Mouse (Mus musculus): ENCODE measurements around the gene Tfeb. TPM values are rescaled to one million over a fixed set of nuclear protein-coding genes. Genes with fewer than 3 reads are reported as not detected.

Tfeb gene
- polyA plus RNA-seq, 1 experiment from 2014 or later, result 30.0 TPM

- no peak overlapping the region for H3K9ac ChIP-seq (ENCODE audit: low read depth, low read length)
- no peak for ATAC-seq
- H3K27me3 ChIP-seq (replicated peaks; ENCODE audit: control insufficient read depth, insufficient read depth, low read length), result no peaks in the 10 kb centered on the region
- H3K4me3 ChIP-seq (ENCODE audit: low read depth, low read length), result no peak overlapping the region
- no peak overlapping the region for H3K27ac ChIP-seq (ENCODE audit: low read depth, low read length)
- TF ChIP-seq CTCF (IDR thresholded peaks at IDR 0.05; ENCODE audit: low read depth), result no peak
- WGBS, result 65% methylated on average over 2 of the region's 2 CpGs
- no peak overlapping the region for H3K4me2 ChIP-seq (replicated peaks; ENCODE audit: low read depth)
- no peaks in the 10 kb centered on the region for H3K4me1 ChIP-seq (replicated peaks; ENCODE audit: control insufficient read depth, insufficient read depth, low read length)
- no peaks in the 10 kb centered on the region for H3K9me3 ChIP-seq (ENCODE audit: control insufficient read depth)
- peaks cover 41% of the 10 kb centered on the region for H3K36me3 ChIP-seq (ENCODE audit: control insufficient read depth, insufficient read depth)
These were observed 37.8 kb upstream of the Tfeb start for GRCm38 (mm10) chr17:47699055-47699454.

GRCm38 (mm10) chr17:47701793-47702192 lies 35.0 kb upstream of the Tfeb start:
- ATAC-seq, result no peak
- no peaks in the 10 kb centered on the region for H3K9me3 ChIP-seq (ENCODE audit: control insufficient read depth)
- no peak for TF ChIP-seq CTCF (IDR thresholded peaks at IDR 0.05; ENCODE audit: low read depth)
- no peak overlapping the region for H3K27ac ChIP-seq (ENCODE audit: low read depth, low read length)
- no peak overlapping the region for H3K4me2 ChIP-seq (replicated peaks; ENCODE audit: low read depth)
- H3K4me1 ChIP-seq (replicated peaks; ENCODE audit: control insufficient read depth, insufficient read depth, low read length), result no peaks in the 10 kb centered on the region
- 83% methylated on average over 9 of the region's 9 CpGs for WGBS
- H3K9ac ChIP-seq (ENCODE audit: low read depth, low read length), result no peak overlapping the region
- no peak overlapping the region for H3K4me3 ChIP-seq (ENCODE audit: low read depth, low read length)
- peaks cover 41% of the 10 kb centered on the region for H3K36me3 ChIP-seq (ENCODE audit: control insufficient read depth, insufficient read depth)
- no peaks in the 10 kb centered on the region for H3K27me3 ChIP-seq (replicated peaks; ENCODE audit: control insufficient read depth, insufficient read depth, low read length)

DNA sequence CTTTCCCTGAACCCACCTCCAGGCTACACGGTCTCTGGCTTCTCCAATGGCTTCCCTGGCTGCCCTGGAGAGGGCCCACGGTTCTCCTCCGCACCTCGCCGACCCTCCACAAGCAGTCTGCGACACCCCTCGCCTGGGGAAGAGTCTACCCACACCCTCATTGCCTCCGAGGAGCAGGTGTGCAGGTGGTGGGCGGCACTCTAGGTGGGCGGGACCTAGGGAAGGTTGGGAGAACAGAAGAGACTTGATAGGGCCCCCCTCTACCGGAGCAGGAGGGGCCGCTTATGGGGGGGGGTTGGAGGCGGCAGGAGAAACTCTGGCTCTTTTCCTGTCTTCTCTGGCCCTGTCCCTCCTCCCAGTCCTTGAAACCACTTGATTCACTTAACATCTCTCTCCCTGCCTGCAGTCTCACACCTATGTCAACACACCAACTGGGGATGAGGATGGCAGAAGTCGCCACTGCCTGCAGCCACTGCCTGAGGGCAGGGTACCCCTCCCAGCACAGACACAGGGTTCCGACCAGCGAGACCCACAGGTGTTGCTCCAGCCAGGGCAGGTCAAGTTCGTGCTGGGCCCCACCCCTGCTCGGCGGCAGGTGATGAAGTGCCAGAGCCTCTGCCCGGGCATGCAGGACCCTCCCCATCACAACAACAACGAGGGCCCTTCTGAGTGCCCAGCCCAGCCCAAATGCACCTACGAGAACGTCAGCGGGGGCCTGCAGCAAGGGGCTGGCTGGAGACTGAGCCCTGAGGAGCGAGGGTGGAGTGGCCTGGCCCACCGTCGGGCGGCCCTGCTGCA lies 34.1 kb upstream of the Tfeb start:
- peaks cover 41% of the 10 kb centered on the region for H3K36me3 ChIP-seq (ENCODE audit: control insufficient read depth, insufficient read depth)
- ATAC-seq, result no peak
- no peaks in the 10 kb centered on the region for H3K4me1 ChIP-seq (replicated peaks; ENCODE audit: control insufficient read depth, insufficient read depth, low read length)
- 56% methylated on average over 28 of the region's 28 CpGs for WGBS
- no peaks in the 10 kb centered on the region for H3K27me3 ChIP-seq (replicated peaks; ENCODE audit: control insufficient read depth, insufficient read depth, low read length)
- no peak overlapping the region for H3K4me2 ChIP-seq (replicated peaks; ENCODE audit: low read depth)
- no peak overlapping the region for H3K4me3 ChIP-seq (ENCODE audit: low read depth, low read length)
- no peak overlapping the region for H3K9ac ChIP-seq (ENCODE audit: low read depth, low read length)
- no peak for TF ChIP-seq CTCF (IDR thresholded peaks at IDR 0.05; ENCODE audit: low read depth)
- H3K27ac ChIP-seq (ENCODE audit: low read depth, low read length), result no peak overlapping the region
- H3K9me3 ChIP-seq (ENCODE audit: control insufficient read depth), result no peaks in the 10 kb centered on the region

GRCm38 (mm10) chr17:47703556-47703955 lies 33.3 kb upstream of the Tfeb start:
- TF ChIP-seq CTCF (IDR thresholded peaks at IDR 0.05; ENCODE audit: low read depth), result 0 out of 2 replicates have a peak, but pooled peaks have one; percentile 8
- no peak for ATAC-seq
- Histone ChIP-seq H3K27ac (ENCODE audit: low read depth, low read length) (no peak overlapping the region), H3K9ac (ENCODE audit: low read depth, low read length) (no peak overlapping the region), H3K4me2 (replicated peaks; ENCODE audit: low read depth) (no peak overlapping the region), H3K4me3 (ENCODE audit: low read depth, low read length) (no peak overlapping the region), H3K36me3 (ENCODE audit: control insufficient read depth, insufficient read depth) (peaks cover 41% of the 10 kb centered on the region), H3K27me3 (replicated peaks; ENCODE audit: control insufficient read depth, insufficient read depth, low read length) (no peaks in the 10 kb centered on the region), H3K4me1 (replicated peaks; ENCODE audit: control insufficient read depth, insufficient read depth, low read length) (no peaks in the 10 kb centered on the region), H3K9me3 (ENCODE audit: control insufficient read depth) (no peaks in the 10 kb centered on the region)
- 63% methylated on average over 20 of the region's 20 CpGs for WGBS

DNA sequence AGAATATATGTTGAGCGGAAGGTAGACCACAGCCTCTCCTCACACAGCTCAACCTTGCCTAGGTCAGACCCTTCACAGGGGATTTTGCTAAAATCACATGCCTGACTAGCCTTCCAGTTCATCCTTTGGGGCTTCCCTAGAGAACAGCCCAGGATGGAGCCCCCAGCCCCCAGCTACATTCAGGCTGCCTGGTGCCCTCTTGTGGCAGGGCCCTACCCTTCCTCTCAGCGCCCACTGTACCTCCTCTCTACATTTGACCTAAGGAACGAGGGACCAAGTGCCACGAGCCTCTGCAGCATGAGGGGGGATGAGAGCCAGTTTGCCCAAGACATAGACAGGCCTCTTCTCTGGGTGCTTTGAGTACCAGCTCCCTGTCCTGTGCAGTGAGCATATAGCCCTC lies 32.1 kb upstream of the Tfeb start:
- Histone ChIP-seq H3K36me3 (ENCODE audit: control insufficient read depth, insufficient read depth) (peaks cover 38% of the 10 kb centered on the region), H3K4me2 (replicated peaks; ENCODE audit: low read depth) (no peak overlapping the region), H3K27me3 (replicated peaks; ENCODE audit: control insufficient read depth, insufficient read depth, low read length) (no peaks in the 10 kb centered on the region), H3K4me1 (replicated peaks; ENCODE audit: control insufficient read depth, insufficient read depth, low read length) (no peaks in the 10 kb centered on the region), H3K9ac (ENCODE audit: low read depth, low read length) (no peak overlapping the region), H3K27ac (ENCODE audit: low read depth, low read length) (no peak overlapping the region), H3K4me3 (ENCODE audit: low read depth, low read length) (no peak overlapping the region), H3K9me3 (ENCODE audit: control insufficient read depth) (no peaks in the 10 kb centered on the region)
- peak; percentile 32 for TF ChIP-seq CTCF (IDR thresholded peaks at IDR 0.05; ENCODE audit: low read depth)
- no peak for ATAC-seq
- 78% methylated on average over 4 of the region's 4 CpGs for WGBS

GRCm38 (mm10) chr17:47706196-47706595 lies 30.6 kb upstream of the Tfeb start:
- no peaks in the 10 kb centered on the region for H3K27me3 ChIP-seq (replicated peaks; ENCODE audit: control insufficient read depth, insufficient read depth, low read length)
- ATAC-seq, result no peak
- no peak overlapping the region for H3K9ac ChIP-seq (ENCODE audit: low read depth, low read length)
- WGBS, result 50% methylated on average over 1 of the region's 1 CpGs
- H3K27ac ChIP-seq (ENCODE audit: low read depth, low read length), result no peak overlapping the region
- no peaks in the 10 kb centered on the region for H3K4me1 ChIP-seq (replicated peaks; ENCODE audit: control insufficient read depth, insufficient read depth, low read length)
- TF ChIP-seq CTCF (IDR thresholded peaks at IDR 0.05; ENCODE audit: low read depth), result no peak
- H3K9me3 ChIP-seq (ENCODE audit: control insufficient read depth), result no peaks in the 10 kb centered on the region
- H3K4me2 ChIP-seq (replicated peaks; ENCODE audit: low read depth), result no peak overlapping the region
- H3K4me3 ChIP-seq (ENCODE audit: low read depth, low read length), result no peak overlapping the region
- H3K36me3 ChIP-seq (ENCODE audit: control insufficient read depth, insufficient read depth), result peaks cover 27% of the 10 kb centered on the region
